Mouse (Mus musculus) megakaryocyte, embryonic 14.5 days (primary cell): ENCODE results near the gene Zbtb16.

Experiments used
- FLI1 ChIP-seq: IDR thresholded peaks from 2 replicates; pipeline ENCODE4 v1.6.1; 2012; ENCODE audit warnings: low read length, inconsistent platforms, mixed read lengths
- GATA1 ChIP-seq: IDR thresholded peaks from 3 replicates; pipeline ENCODE4 v1.6.1; 2012; ENCODE audit warnings: mixed read lengths, low read length, inconsistent platforms, borderline replicate concordance

GRCm38 (mm10) chr9:48740098-48740505 is 95.9 kb downstream of the Zbtb16 start:
- TF ChIP-seq GATA1 (no peak), FLI1 (no peak)
